Mouse (Mus musculus): ENCODE measurements at regions not wholly inside any gene's neighbourhood (a gene's known extent, or its start where the extent isn't known, plus 50 kb on each side); places are given as distances from the start of the nearest gene placed in this dataset.

GRCm38 (mm10) chr9:46389741-46390140 lies 70.0 kb upstream of the 4931429L15Rik start:
- TF ChIP-seq CTCF (IDR thresholded peaks at IDR 0.05; ENCODE audit: low read depth, low read length), result no peak
- no peak for TF ChIP-seq POLR2A (IDR thresholded peaks at IDR 0.05; ENCODE audit: borderline replicate concordance, low read depth, low read length)

Measured in bone marrow macrophage, adult 2 months (primary cell).